Mouse (Mus musculus) MEL (cell line): ENCODE measurements around the gene Olfr1375. TPM values are rescaled to one million over a fixed set of nuclear protein-coding genes. Genes with fewer than 3 reads are reported as not detected.

Experiments used
- DNase-seq: peaks from one replicate; pipeline ENCODE4 v3.0.0; 2011; ENCODE audit warnings: low read depth, low spot score
- H3K27ac ChIP-seq: 2 replicates; pipeline ENCODE4 v1.5.1; 2012; ENCODE audit warnings: low read depth, mild to moderate bottlenecking, control low read depth, low read length, moderate library complexity; ENCODE audit not compliant: control insufficient read depth
- H3K27me3 ChIP-seq, 2 experiments: fragments of 150-350 bp in 1 of 2; sonication (generic) in 1 of 2; 2 replicates each; pipeline ENCODE4 v1.6.1; 2012; ENCODE audit warnings: low read length in 2 of 2, mild to moderate bottlenecking in 2 of 2, improper control_type of control experiment in 1 of 2, moderate library complexity in 1 of 2; ENCODE audit not compliant: insufficient read depth in 2 of 2, control insufficient read depth in 1 of 2
- H3K36me3 ChIP-seq, 2 experiments: 2 replicates each; pipeline ENCODE4 v1.6.1; 2012 to 2014; ENCODE audit warnings: low read length in 2 of 2, improper control_type of control experiment in 1 of 2, inconsistent platforms in 1 of 2, mild to moderate bottlenecking in 1 of 2; ENCODE audit not compliant: insufficient read depth in 2 of 2, control insufficient read depth in 1 of 2
- H3K4me1 ChIP-seq, 2 experiments: fragments of 150-350 bp in 1 of 2; sonication (generic) in 1 of 2; 2 replicates each; pipeline ENCODE4 v1.6.1; 2012; ENCODE audit warnings: low read length in 2 of 2, improper control_type of control experiment in 1 of 2, mild to moderate bottlenecking in 1 of 2; ENCODE audit not compliant: insufficient read depth in 2 of 2, control insufficient read depth in 1 of 2
- H3K4me3 ChIP-seq, 2 experiments: fragments of 150-350 bp in 1 of 2; sonication (generic) in 1 of 2; 2 replicates each; pipeline ENCODE4 v1.5.1; 2012; ENCODE audit warnings: low read depth in 2 of 2, low read length in 2 of 2, mild to moderate bottlenecking in 2 of 2, moderate library complexity in 2 of 2, control low read depth in 1 of 2, improper control_type of control experiment in 1 of 2; ENCODE audit not compliant: control insufficient read depth in 1 of 2, insufficient read depth in 1 of 2
- H3K79me2 ChIP-seq: 2 replicates; pipeline ENCODE4 v1.6.1; 2012; ENCODE audit warnings: mild to moderate bottlenecking, low read length, moderate library complexity; ENCODE audit not compliant: control insufficient read depth, poor library complexity, insufficient read depth
- H3K9ac ChIP-seq: 2 replicates; pipeline ENCODE4 v1.6.1; 2012; ENCODE audit warnings: low read depth, mild to moderate bottlenecking, control low read depth, low read length, moderate library complexity; ENCODE audit not compliant: control insufficient read depth, poor library complexity, severe bottlenecking
- H3K9me3 ChIP-seq: fragments of 150-350 bp; sonication (generic); replicated peaks from 2 replicates; pipeline ENCODE4 v1.6.1; 2012; ENCODE audit warnings: mild to moderate bottlenecking, low read length, improper control_type of control experiment, moderate library complexity; ENCODE audit not compliant: insufficient read depth
- BHLHE40 ChIP-seq: IDR thresholded peaks from 2 replicates; pipeline ENCODE4 v1.6.1; 2012; ENCODE audit warnings: low read depth, mild to moderate bottlenecking, inconsistent platforms, low read length, improper control_type of control experiment, borderline replicate concordance
- ELF1 ChIP-seq: IDR thresholded peaks from 2 replicates; pipeline ENCODE4 v1.6.1; 2014; ENCODE audit warnings: low read depth, mild to moderate bottlenecking, inconsistent platforms, low read length, improper control_type of control experiment, moderate library complexity
- HCFC1 ChIP-seq: IDR thresholded peaks from 2 replicates; pipeline ENCODE4 v1.6.1; 2012; ENCODE audit warnings: low read depth, mild to moderate bottlenecking, inconsistent platforms, low read length, improper control_type of control experiment, moderate library complexity
- JUND ChIP-seq: IDR thresholded peaks from 2 replicates; pipeline ENCODE4 v1.6.1; 2011; ENCODE audit warnings: low read depth, mild to moderate bottlenecking, improper control_type of control experiment, low read length
- NELFE ChIP-seq: IDR thresholded peaks from 2 replicates; pipeline ENCODE4 v1.6.1; 2011; ENCODE audit warnings: low read depth, low read length, improper control_type of control experiment
- POLR2AphosphoS5 ChIP-seq: IDR thresholded peaks from 2 replicates; pipeline ENCODE4 v1.6.1; 2012; ENCODE audit warnings: low read depth, borderline replicate concordance, mild to moderate bottlenecking, inconsistent platforms, low read length, moderate library complexity, mixed read lengths
- RAD21 ChIP-seq: IDR thresholded peaks from 2 replicates; pipeline ENCODE4 v1.6.1; 2011; ENCODE audit warnings: mild to moderate bottlenecking, low read depth, low read length, improper control_type of control experiment
- RCOR1 ChIP-seq: IDR thresholded peaks from 2 replicates; pipeline ENCODE4 v1.6.1; 2012; ENCODE audit warnings: low read depth, mild to moderate bottlenecking, inconsistent platforms, low read length, improper control_type of control experiment
- UBTF ChIP-seq: IDR thresholded peaks from 2 replicates; pipeline ENCODE4 v1.6.1; 2012; ENCODE audit warnings: low read depth, mild to moderate bottlenecking, inconsistent platforms, low read length, improper control_type of control experiment, moderate library complexity, borderline replicate concordance; ENCODE audit not compliant: insufficient read depth
- USF1 ChIP-seq: IDR thresholded peaks from 2 replicates; pipeline ENCODE4 v1.6.1; 2014; ENCODE audit warnings: low read depth, mild to moderate bottlenecking, inconsistent platforms, low read length, improper control_type of control experiment, moderate library complexity
- ZC3H11A ChIP-seq: IDR thresholded peaks from 2 replicates; pipeline ENCODE4 v1.6.1; 2012; ENCODE audit warnings: low read depth, mild to moderate bottlenecking, inconsistent platforms, low read length, improper control_type of control experiment
- ZMIZ1 ChIP-seq: IDR thresholded peaks from 2 replicates; pipeline ENCODE4 v1.6.1; 2012; ENCODE audit warnings: low read depth, mild to moderate bottlenecking, inconsistent platforms, low read length, improper control_type of control experiment, moderate library complexity
- polyA plus RNA-seq, 2 experiments: library from polyadenylated mRNA; stranded (reverse) in 1 of 2; unstranded in 1 of 2; fragments of >175 nt in 1 of 2; fragments of >200 nt in 1 of 2; gene quantifications; 2 replicates each; pipeline versions ENCODE4 v1.2.1 to v1.2.4; 2012; ENCODE audit warnings: low replicate concordance in 2 of 2, low read depth in 1 of 2; ENCODE audit not compliant: insufficient read length in 2 of 2, insufficient read depth in 1 of 2, missing spikeins in 1 of 2
- total RNA-seq: library from RNA; depleted of rRNA; stranded (reverse); fragments of 300-350 nt; gene quantifications from 2 replicates; pipeline ENCODE4 v1.2.3, GENCODE M21; 2012; rRNA removed

The Olfr1375 gene
- total and polyA plus RNA-seq, 3 experiments: not detected

DNA sequence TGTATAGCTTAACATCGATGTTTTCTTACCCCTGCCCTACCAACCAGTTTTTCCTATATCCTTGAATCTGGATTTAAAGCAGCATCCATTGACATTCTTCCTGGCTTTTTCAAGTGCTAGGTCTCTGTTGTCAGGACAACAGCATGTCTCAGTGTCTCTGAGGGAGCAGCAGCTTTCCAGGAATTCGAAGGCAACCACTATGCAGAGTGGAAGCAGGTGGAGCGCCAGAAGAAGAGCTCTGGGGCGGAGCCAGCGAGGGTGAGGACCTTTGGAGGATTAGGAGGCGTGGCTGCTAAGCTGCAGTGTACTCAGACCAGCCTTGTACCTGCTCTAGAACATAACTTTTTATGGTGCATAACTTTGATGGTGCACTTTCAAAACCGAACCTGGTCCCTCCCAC, 36.6 kb downstream of the Olfr1375 start:
- H3K79me2 ChIP-seq: no peaks in the 10 kb centered on the region
- H3K9ac ChIP-seq: no peak overlapping the region
- no peak overlapping the region for H3K4me3 ChIP-seq
- H3K4me1 ChIP-seq: no peaks in the 10 kb centered on the region
- H3K36me3 ChIP-seq: no peaks in the 10 kb centered on the region
- DNase-seq: no peak
- no peaks in the 10 kb centered on the region for H3K27me3 ChIP-seq
- no peak overlapping the region for H3K27ac ChIP-seq
- H3K9me3 ChIP-seq: no peaks in the 10 kb centered on the region
- TF ChIP-seq BHLHE40: no peak

DNA sequence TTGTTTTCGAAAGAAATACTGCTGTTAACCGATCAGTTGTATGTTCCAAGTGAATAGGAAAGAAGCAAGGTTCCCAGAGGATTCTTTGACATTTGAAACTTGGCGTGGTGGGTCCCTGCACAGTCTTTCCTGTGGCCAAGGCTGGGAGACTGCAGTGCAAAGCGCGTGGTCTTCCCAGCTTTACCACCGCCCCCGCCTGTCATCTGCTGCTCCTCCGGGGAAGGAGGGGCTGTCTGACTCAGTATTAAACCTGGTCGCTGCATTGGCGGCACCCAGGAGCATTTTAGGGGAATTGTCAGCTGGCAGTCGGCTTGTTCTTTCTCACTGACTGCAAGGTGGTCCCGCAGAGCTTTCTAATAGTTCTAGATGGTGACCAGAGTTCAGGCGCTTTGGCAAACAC, 37.4 kb downstream of the Olfr1375 start:
- Histone ChIP-seq H3K9me3 (no peaks in the 10 kb centered on the region), H3K79me2 (no peaks in the 10 kb centered on the region), H3K27ac (no peak overlapping the region), H3K4me1 (no peaks in the 10 kb centered on the region), H3K9ac (no peak overlapping the region), H3K36me3 (no peaks in the 10 kb centered on the region), H3K27me3 (no peaks in the 10 kb centered on the region), H3K4me3 (no peak overlapping the region)
- TF ChIP-seq RCOR1: no peak
- no peak for TF ChIP-seq ZMIZ1
- no peak for TF ChIP-seq HCFC1
- TF ChIP-seq UBTF: no peak
- TF ChIP-seq USF1: no peak
- TF ChIP-seq JUND: no peak
- no peak for TF ChIP-seq RAD21
- TF ChIP-seq ELF1: no peak
- TF ChIP-seq ZC3H11A: no peak
- TF ChIP-seq POLR2AphosphoS5: no peak
- TF ChIP-seq NELFE: no peak
- no peak for DNase-seq

Other genes starting within 250 kb of the Olfr1375 start
- 2.1 and 4.5 TPM in 2 replicates for gene Zfp354c, start 220.4 kb upstream of the Olfr1375 start, total RNA-seq
- gene Zfp354c, start 220.4 kb upstream of the Olfr1375 start, polyA plus RNA-seq: 1 to 10 TPM in 1 of 2 experiments, not detected in 1; 4.2 TPM
- gene Zfp879, start 206.6 kb upstream of the Olfr1375 start, total RNA-seq: not detected in 2 replicates
- not detected for gene Zfp879, start 206.6 kb upstream of the Olfr1375 start, polyA plus RNA-seq
- gene Grm6, start 197.4 kb upstream of the Olfr1375 start, total RNA-seq: not detected in 2 replicates
- under 1 TPM in 1 of 2 experiments, not detected in 1; 0.14 TPM for gene Grm6, start 197.4 kb upstream of the Olfr1375 start, polyA plus RNA-seq
- not detected in 2 replicates for gene Zfp454, start 160.5 kb upstream of the Olfr1375 start, total RNA-seq
- gene Zfp454, start 160.5 kb upstream of the Olfr1375 start, polyA plus RNA-seq: not detected
- gene Zfp2, start 131.9 kb upstream of the Olfr1375 start, total RNA-seq: not detected in 2 replicates
- not detected for gene Zfp2, start 131.9 kb upstream of the Olfr1375 start, polyA plus RNA-seq
- gene Zfp354b, start 116.5 kb upstream of the Olfr1375 start, total RNA-seq: not detected in 2 replicates
- gene Zfp354b, start 116.5 kb upstream of the Olfr1375 start, polyA plus RNA-seq: not detected
- not detected in 2 replicates for gene 4933414I15Rik, start 104.3 kb upstream of the Olfr1375 start, total RNA-seq
- gene 4933414I15Rik, start 104.3 kb upstream of the Olfr1375 start, polyA plus RNA-seq: not detected
- gene Prop1, start 94.3 kb upstream of the Olfr1375 start, total RNA-seq: not detected in 2 replicates
- not detected for gene Prop1, start 94.3 kb upstream of the Olfr1375 start, polyA plus RNA-seq
- gene Olfr1378, start 81.6 kb upstream of the Olfr1375 start, total RNA-seq: not detected in 2 replicates
- gene Olfr1378, start 81.6 kb upstream of the Olfr1375 start, polyA plus RNA-seq: not detected
- not detected in 2 replicates for gene Olfr1377, start 66.1 kb upstream of the Olfr1375 start, total RNA-seq
- gene Olfr1377, start 66.1 kb upstream of the Olfr1375 start, polyA plus RNA-seq: not detected
- gene Olfr51, start 44.5 kb upstream of the Olfr1375 start, total RNA-seq: not detected in 2 replicates
- not detected for gene Olfr51, start 44.5 kb upstream of the Olfr1375 start, polyA plus RNA-seq
- not detected in 2 replicates for gene Olfr54, start 33.9 kb upstream of the Olfr1375 start, total RNA-seq
- not detected for gene Olfr54, start 33.9 kb upstream of the Olfr1375 start, polyA plus RNA-seq
- not detected in 2 replicates for gene Zfp354a, start 11.1 kb downstream of the Olfr1375 start, total RNA-seq
- gene Zfp354a, start 11.1 kb downstream of the Olfr1375 start, polyA plus RNA-seq: not detected
- not detected in 2 replicates for gene Gm12569, start 172.4 kb downstream of the Olfr1375 start, total RNA-seq
- not detected for gene Gm12569, start 172.4 kb downstream of the Olfr1375 start, polyA plus RNA-seq
- gene Clk4, start 213.6 kb downstream of the Olfr1375 start, total RNA-seq: 47.1 and 61.0 TPM in 2 replicates
- 100 to 1,000 TPM in 1 of 2 experiments, 10 to 100 TPM in 1; 47.9 to 244 TPM for gene Clk4, start 213.6 kb downstream of the Olfr1375 start, polyA plus RNA-seq
- gene BC049762, start 214.9 kb downstream of the Olfr1375 start, total RNA-seq: not detected in 2 replicates
- gene BC049762, start 214.9 kb downstream of the Olfr1375 start, polyA plus RNA-seq: under 1 TPM in 1 of 2 experiments, not detected in 1; 0.11 TPM
- gene Col23a1, start 241.8 kb downstream of the Olfr1375 start, total RNA-seq: under 0.01 and 0.03 TPM in 2 replicates
- gene Col23a1, start 241.8 kb downstream of the Olfr1375 start, polyA plus RNA-seq: under 1 TPM in 1 of 2 experiments, not detected in 1; 0.03 TPM